Mouse (Mus musculus) T-helper 17 cell (primary cell): ENCODE data around the gene Serpina1e.

ENCODE experiments used
- in situ Hi-C, 2 experiments: fragments of 300-600 bp; cut with MboI, MseI; formaldehyde crosslinking; loops; 1 replicate in 1 of 2; 2 replicates in 1 of 2; pipeline ENCODE4 v1.15.1; 2025; ENCODE audit warnings: high pct_unique_total_duplicates in 2 of 2

The Serpina1e gene

GRCm38 (mm10) chr12:103958798-103959197 is at the start of gene Serpina1e:
Gene Serpina1e, minus strand, starts transcription at chr12:103958975.
- in situ Hi-C loops: loop anchor here in 1 of 2 experiments (5.0 kb wide), 1 partner anchor 56 kb away; the partner anchor contains the start of gene Serpina1c

GRCm38 (mm10) chr12:104004689-104005088 is 45.9 kb upstream of the Serpina1e start:
- in situ Hi-C loops: loop anchor here in 1 of 2 experiments (5.0 kb wide), 1 partner anchor 43 kb away; no protein-coding TSS in a partner anchor

DNA sequence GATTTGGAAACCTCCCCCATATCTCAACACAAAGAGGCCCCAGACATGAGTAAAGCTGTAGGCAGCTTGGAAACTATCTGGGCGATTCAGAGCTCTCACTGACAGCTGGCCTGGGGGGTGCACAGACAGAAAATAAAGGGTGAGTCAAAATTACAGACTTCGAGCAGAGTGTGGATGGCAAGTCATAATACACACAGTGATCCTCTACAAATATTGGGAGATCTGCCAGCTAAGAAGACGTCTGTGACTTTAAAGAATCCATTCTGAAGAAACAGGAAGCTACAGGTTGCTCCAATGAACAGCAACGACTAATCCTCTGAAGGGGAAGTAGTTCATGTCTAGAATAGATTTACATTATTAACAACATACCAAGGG is 44.5 kb upstream of the Serpina1e start:
- in situ Hi-C loops: no loop called here

GRCm38 (mm10) chr12:104002569-104003237 is 43.9 kb upstream of the Serpina1e start:
- in situ Hi-C loops: no loop called here

- in situ Hi-C loops: no loop called here
These were observed 41.8 kb upstream of the Serpina1e start for GRCm38 (mm10) chr12:104000594-104000993.

GRCm38 (mm10) chr12:103999611-104000010 is 40.8 kb upstream of the Serpina1e start:
- in situ Hi-C loops: loop anchor here (5.0 to 10.0 kb wide), 4 partner anchors 73 to 685 kb away; partner anchors contain the start of gene Fam181a (in 1 of the 2)

DNA sequence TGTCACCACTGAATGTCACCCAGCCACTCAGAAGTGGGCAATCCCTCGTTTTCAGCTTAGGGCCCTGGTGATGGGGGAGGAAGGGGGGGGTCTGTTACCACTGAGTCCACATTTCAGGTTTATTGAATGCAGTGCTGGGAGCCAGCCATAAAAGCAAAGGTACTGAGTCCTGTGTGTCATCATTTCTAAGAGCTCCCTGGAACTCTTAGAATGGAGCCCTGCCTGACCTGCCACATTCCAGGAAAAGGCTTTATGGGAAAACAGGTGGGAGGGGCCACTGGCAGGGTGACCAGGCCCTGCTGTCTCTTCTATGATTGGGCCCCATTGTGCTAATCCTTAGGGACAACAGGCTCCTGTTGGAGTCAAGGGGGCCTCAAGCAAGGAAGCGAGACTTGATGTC is 37.7 kb upstream of the Serpina1e start:
- in situ Hi-C loops: loop anchor here (5.0 to 10.0 kb wide), 4 partner anchors 76 to 682 kb away; partner anchors contain the start of gene Fam181a (in 1 of the 2)

DNA sequence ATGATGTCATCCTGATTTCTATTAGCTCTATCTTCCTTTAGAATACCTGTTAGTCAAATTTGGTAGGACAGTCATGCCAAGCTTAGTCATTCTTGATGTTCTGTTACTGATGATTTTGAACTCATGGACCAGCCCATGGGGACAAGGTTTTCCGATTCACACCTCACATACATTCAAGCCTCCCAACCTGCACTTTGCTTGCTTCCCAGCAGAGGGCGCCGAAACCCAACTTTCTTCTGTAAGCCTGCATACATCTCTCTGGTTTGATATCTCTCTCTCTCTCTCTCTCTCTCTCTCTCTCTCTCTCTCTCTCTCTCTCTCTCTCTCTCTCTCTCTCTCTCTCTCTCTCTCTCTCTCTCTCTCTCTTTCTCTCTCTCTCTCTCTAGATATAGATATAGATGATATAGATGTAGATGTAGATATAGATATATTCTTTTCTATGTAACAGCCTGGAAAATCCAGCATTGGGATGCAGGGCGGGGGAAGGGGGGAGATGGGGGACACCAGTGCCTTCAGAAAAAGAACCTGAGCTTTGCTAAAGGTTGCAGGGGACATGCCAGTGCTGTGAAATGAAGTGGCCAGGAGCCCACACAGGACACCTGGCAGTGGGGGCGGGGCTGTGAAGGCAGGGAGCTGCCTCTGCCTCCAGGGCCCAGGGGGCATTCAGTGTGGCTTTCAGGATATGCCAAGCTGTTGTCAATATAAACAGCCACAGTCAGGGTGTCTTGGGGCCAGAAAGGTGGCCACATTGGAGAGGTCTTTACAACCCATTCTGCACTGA is 36.7 kb upstream of the Serpina1e start:
- in situ Hi-C loops: loop anchor here (5.0 to 10.0 kb wide), 4 partner anchors 77 to 681 kb away; partner anchors contain the start of gene Fam181a (in 1 of the 2)

GRCm38 (mm10) chr12:103992945-103993344 is 34.2 kb upstream of the Serpina1e start:
- in situ Hi-C loops: loop anchor here in 1 of 2 experiments (10.0 kb wide), 2 partner anchors 82 to 678 kb away; partner anchors contain the start of gene Fam181a

GRCm38 (mm10) chr12:103989857-103990256 is 31.1 kb upstream of the Serpina1e start, which contains the start of gene Serpina11:
Gene Serpina11, minus strand, starts transcription at chr12:103989957.
- in situ Hi-C loops: loop anchor here in 1 of 2 experiments (5.0 to 10.0 kb wide), 4 partner anchors 85 to 1438 kb away; partner anchors contain the start of genes Chga and Fam181a

DNA sequence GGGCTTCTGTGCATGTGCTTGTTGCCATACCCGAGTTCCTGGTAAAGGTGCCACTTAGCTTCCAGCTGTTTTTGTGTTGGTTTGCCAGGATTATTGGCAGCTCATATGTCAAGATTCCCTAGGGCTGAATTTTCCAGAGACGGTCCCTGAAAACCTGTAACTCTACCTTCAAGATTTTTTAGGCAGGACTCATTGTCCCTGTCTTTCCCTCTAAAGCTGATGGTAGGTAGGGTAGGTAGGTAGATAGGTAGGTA is 30.7 kb upstream of the Serpina1e start:
- in situ Hi-C loops: loop anchor here in 1 of 2 experiments (5.0 kb wide), 2 partner anchors 433 to 1437 kb away; partner anchors contain the start of gene Chga

DNA sequence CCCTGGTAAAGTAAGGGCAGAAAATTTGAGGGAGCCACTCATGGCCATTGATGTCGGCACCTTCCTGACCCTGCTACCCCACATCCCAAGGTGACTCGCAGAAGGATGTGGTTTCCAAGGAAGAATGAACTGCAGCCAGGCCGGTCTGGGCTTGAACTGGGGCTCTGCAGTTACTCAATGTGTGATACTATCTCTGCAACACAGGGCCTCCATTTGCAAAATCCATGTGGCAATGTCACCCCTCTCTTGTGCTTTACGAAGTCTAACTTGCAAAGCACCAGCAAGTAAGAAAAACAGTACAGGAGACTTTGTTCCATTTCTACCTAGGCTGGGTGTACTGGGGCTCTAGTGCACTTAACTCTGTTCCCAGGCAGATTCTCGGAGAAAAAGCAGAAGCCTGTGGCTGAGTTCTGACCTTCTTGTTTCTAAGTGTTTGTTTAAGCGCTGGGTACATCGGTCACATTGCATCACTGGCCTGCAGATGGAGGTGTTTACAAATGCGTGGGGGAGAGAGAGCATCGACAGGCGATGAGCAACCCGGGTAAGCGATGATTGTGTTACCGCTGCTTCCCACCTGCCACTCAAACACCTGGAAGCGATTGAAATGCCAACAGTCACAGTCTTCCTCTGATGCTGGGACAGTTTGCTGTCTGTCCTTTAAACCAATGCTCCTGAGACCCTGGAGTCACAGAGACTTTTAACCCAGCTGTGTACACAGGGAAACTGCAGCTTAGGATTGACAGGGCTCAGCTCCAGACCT is 30.2 kb upstream of the Serpina1e start:
- in situ Hi-C loops: loop anchor here in 1 of 2 experiments (5.0 kb wide), 2 partner anchors 433 to 1437 kb away; partner anchors contain the start of gene Chga

DNA sequence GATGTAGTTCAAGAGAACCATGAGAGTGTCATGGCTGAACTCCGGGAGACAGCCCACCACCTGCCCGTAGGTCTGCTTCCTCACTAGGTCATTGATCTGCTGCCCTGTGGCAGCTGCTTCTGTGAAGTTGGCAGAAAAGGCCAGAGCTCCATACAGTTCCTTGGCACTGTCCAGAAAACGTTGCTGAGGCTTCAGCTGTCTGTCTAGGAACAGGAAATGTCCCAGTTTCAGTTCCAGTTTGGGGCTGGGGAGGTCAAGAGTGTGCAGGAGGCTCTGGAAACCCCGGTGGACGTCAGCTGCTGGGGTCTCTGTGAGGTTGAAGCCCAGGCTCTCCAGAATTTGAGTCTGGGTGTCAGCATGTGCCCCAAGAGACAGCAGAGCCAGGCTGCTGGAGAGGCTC is 27.1 kb upstream of the Serpina1e start:
- in situ Hi-C loops: loop anchor here in 1 of 2 experiments (5.0 kb wide), 2 partner anchors 436 to 1434 kb away; partner anchors contain the start of gene Chga

GRCm38 (mm10) chr12:103984935-103985334 is 26.2 kb upstream of the Serpina1e start:
- in situ Hi-C loops: loop anchor here in 1 of 2 experiments (5.0 kb wide), 2 partner anchors 437 to 1433 kb away; partner anchors contain the start of gene Chga

GRCm38 (mm10) chr12:103981646-103982360 is 23.0 kb upstream of the Serpina1e start:
- in situ Hi-C loops: no loop called here

DNA sequence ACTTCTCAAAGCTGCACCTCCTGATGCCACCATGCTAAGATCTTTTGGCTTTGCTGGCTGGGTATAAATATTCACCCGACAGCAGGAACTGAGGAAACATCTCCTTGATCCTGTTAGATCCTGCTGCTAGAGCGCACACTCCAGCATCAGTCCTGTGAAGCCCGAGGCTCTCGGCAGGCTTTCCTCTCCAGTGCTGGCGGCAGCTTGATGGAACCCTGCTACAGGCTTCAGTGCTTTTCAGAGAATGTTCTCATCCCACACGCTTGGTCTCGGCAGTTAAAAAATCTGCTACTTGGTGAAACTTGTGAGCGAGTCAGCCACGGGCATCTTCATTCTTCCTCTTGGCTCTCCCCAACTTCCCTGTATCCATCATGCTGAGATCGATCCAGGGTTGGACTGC is 19.5 kb upstream of the Serpina1e start:
- in situ Hi-C loops: no loop called here

GRCm38 (mm10) chr12:103977846-103978245 is 19.1 kb upstream of the Serpina1e start:
- in situ Hi-C loops: no loop called here

- in situ Hi-C loops: no loop called here
These were observed 18.3 kb upstream of the Serpina1e start for GRCm38 (mm10) chr12:103977060-103977459.

- in situ Hi-C loops: no loop called here
These were observed 12.3 kb upstream of the Serpina1e start for GRCm38 (mm10) chr12:103971080-103971479.

DNA sequence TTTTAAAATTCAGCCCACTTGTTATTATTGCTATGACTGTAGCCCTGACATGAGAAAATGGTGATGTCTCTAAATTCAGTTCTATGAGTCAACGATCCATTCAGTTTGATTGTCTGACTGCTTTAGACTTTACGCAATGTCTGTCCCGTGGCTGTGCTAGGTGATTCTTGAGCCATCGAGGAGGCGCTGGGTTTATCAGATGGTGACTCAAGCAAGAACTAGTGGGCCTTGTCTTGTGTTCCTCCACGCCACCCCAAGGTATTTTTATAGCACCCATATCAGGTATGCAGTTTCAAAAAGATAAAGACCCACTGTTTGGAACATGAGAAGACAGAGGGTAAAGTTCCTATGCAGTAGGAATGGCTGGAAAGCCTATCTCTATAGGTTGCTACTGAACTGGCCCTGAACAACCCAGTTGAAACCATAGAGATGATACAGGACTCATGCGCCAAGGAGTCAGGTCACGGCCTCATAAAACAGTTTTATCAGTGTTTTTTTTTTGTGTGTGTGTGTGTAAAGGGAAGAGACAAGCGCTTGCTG is 10.9 kb upstream of the Serpina1e start:
- in situ Hi-C loops: no loop called here
